Mouse (Mus musculus) intestine, embryonic 14.5 days (tissue): Measurements from ENCODE around the gene Gm45062. TPM values are rescaled to one million over a fixed set of nuclear protein-coding genes. Genes with fewer than 3 reads are reported as not detected.
"Not testable (repeated sequence)": the region's sequence is repeated elsewhere in the genome, so short reads cannot be mapped to it uniquely, and the experiment has no call there.

Source experiments
- ATAC-seq: fragments of 200-750 bp; cut with Nextera tagmentation; replicated peaks from 2 replicates; pipeline ENCODE4 v1.8.0; 2017; ENCODE audit warnings: low read depth, moderate number of reproducible peaks, moderate TSS enrichment, moderate library complexity; ENCODE audit not compliant: low FRiP score, low TSS enrichment
- DNase-seq: peaks from one replicate; pipeline ENCODE4 v3.0.0-alpha.2; 2018; ENCODE audit warnings: low spot score
- H3K27ac ChIP-seq: fragments of 300-500 bp; sonication (generic); 2 replicates; pipeline ENCODE4 v1.5.1; 2014; ENCODE audit warnings: low read depth, mild to moderate bottlenecking, control low read depth
- H3K27me3 ChIP-seq: fragments of 300-500 bp; sonication (generic); replicated peaks from 2 replicates; pipeline ENCODE4 v1.6.1; 2014; ENCODE audit warnings: low read length, control low read depth; ENCODE audit not compliant: control insufficient read depth, insufficient read depth
- H3K36me3 ChIP-seq: fragments of 300-500 bp; sonication (generic); 2 replicates; pipeline ENCODE4 v1.6.1; 2014; ENCODE audit warnings: low read length, control low read depth; ENCODE audit not compliant: control insufficient read depth, insufficient read depth
- H3K4me1 ChIP-seq: fragments of 300-500 bp; sonication (generic); replicated peaks from 2 replicates; pipeline ENCODE4 v1.6.1; 2014; ENCODE audit warnings: low read length, control low read depth, mixed read lengths; ENCODE audit not compliant: control insufficient read depth, insufficient read depth
- H3K4me2 ChIP-seq: fragments of 300-500 bp; sonication (generic); 2 replicates; pipeline ENCODE4 v1.6.1; 2014; ENCODE audit warnings: low read length
- H3K4me3 ChIP-seq: fragments of 300-500 bp; sonication (generic); 2 replicates; pipeline ENCODE4 v1.5.1; 2014; ENCODE audit warnings: low read depth, low read length, control low read depth, mixed read lengths
- H3K9ac ChIP-seq: fragments of 300-500 bp; sonication (generic); 2 replicates; pipeline ENCODE4 v1.6.1; 2014; ENCODE audit warnings: mild to moderate bottlenecking, low read length
- H3K9me3 ChIP-seq: fragments of 300-500 bp; sonication (generic); 2 replicates; pipeline ENCODE4 v1.6.1; 2016; ENCODE audit warnings: low read length, control low read depth; ENCODE audit not compliant: control insufficient read depth
- WGBS: fragments of 180-500 bp; shearing (Covaris S2); extraction: QIAGEN DNeasy Blood & Tissue Kit; methylation state at CpG from one replicate; pipeline ENCODE4 v1.1.7; 2014; 5-methylcytosine and 5-hydroxymethylcytosine counted together
- polyA plus RNA-seq: library from polyadenylated mRNA; unstranded; fragments of >200 nt; fragmentation: Nextera tagmentation; extraction: Ambion mirVana; gene quantifications from 2 replicates; pipeline ENCODE4 v1.2.1, GENCODE M21; 2014

Gene Gm45062
- polyA plus RNA-seq, 1 experiment from 2014 or later = 8.6 TPM

GRCm38 (mm10) chr6:8511447-8511846 lies 252.2 kb downstream of the Gm45062 start:
- Histone ChIP-seq H3K9me3 (no peaks in the 10 kb centered on the region), H3K4me3 (peak overlapping the region; percentile 70), H3K4me1 (0 out of 2 replicates have a peak, but pooled peaks cover 3% of the 10 kb centered on the region), H3K27ac (no peak overlapping the region), H3K4me2 (peak overlapping the region; percentile 61), H3K36me3 (no peaks in the 10 kb centered on the region), H3K9ac (peak overlapping the region; percentile 93), H3K27me3 (no peaks in the 10 kb centered on the region)
- 20% methylated on average over 3 of the region's 3 CpGs for WGBS
- DNase-seq (no peak), ATAC-seq (no peak)

GRCm38 (mm10) chr6:8512416-8512815 lies 253.2 kb downstream of the Gm45062 start:
- H3K9me3 ChIP-seq = no peaks in the 10 kb centered on the region
- ATAC-seq (no peak), DNase-seq (peak; percentile 61)
- H3K4me1 ChIP-seq = 0 out of 2 replicates have a peak, but pooled peaks cover 3% of the 10 kb centered on the region
- H3K27ac ChIP-seq = no peak overlapping the region
- peak overlapping the region; percentile 61 for H3K4me2 ChIP-seq
- WGBS = 30% methylated on average over 8 of the region's 8 CpGs
- H3K27me3 ChIP-seq = no peaks in the 10 kb centered on the region
- peak overlapping the region; percentile 70 for H3K4me3 ChIP-seq
- H3K36me3 ChIP-seq = no peaks in the 10 kb centered on the region
- no peak overlapping the region for H3K9ac ChIP-seq

- Histone ChIP-seq H3K4me1 (no peaks in the 10 kb centered on the region; the same call in 1 of the 2 replicates), H3K4me3 (no peak overlapping the region), H3K4me2 (no peak overlapping the region), H3K27ac (no peak overlapping the region), H3K36me3 (no peaks in the 10 kb centered on the region), H3K9me3 (no peaks in the 10 kb centered on the region), H3K27me3 (no peaks in the 10 kb centered on the region), H3K9ac (no peak overlapping the region)
- no peak for ATAC-seq
- 77% methylated on average over 3 of the region's 3 CpGs for WGBS
- no peak for DNase-seq
Measured at GRCm38 (mm10) chr6:8519687-8520086, 260.4 kb downstream of the Gm45062 start.

- 96% methylated on average over 4 of the region's 4 CpGs for WGBS
- no peak for ATAC-seq
- H3K27me3 ChIP-seq = no peaks in the 10 kb centered on the region
- H3K9ac ChIP-seq = no peak overlapping the region
- no peak overlapping the region for H3K27ac ChIP-seq
- no peaks in the 10 kb centered on the region for H3K9me3 ChIP-seq
- no peaks in the 10 kb centered on the region; the same call in 1 of the 2 replicates for H3K4me1 ChIP-seq
- no peak overlapping the region for H3K4me2 ChIP-seq
- no peak for DNase-seq
- H3K4me3 ChIP-seq = no peak overlapping the region
- no peaks in the 10 kb centered on the region for H3K36me3 ChIP-seq
Measured at GRCm38 (mm10) chr6:8521231-8521630, 262.0 kb downstream of the Gm45062 start.

GRCm38 (mm10) chr6:8524717-8525116 lies 265.5 kb downstream of the Gm45062 start:
- Histone ChIP-seq H3K4me2 (no peak overlapping the region), H3K27ac (no peak overlapping the region), H3K4me1 (no peaks in the 10 kb centered on the region; the same call in 1 of the 2 replicates), H3K9me3 (no peaks in the 10 kb centered on the region), H3K4me3 (no peak overlapping the region), H3K9ac (no peak overlapping the region), H3K27me3 (no peaks in the 10 kb centered on the region), H3K36me3 (no peaks in the 10 kb centered on the region)
- ATAC-seq (no peak), DNase-seq (no peak)
- WGBS = 81% methylated on average over 5 of the region's 5 CpGs

- no peak overlapping the region for H3K9ac ChIP-seq
- no peak for ATAC-seq
- 64% methylated on average over 4 of the region's 4 CpGs for WGBS
Measured at GRCm38 (mm10) chr6:8531104-8531894, 272.0 kb downstream of the Gm45062 start.

GRCm38 (mm10) chr6:8536944-8537343 lies 277.7 kb downstream of the Gm45062 start:
- Histone ChIP-seq H3K9ac (no peak overlapping the region), H3K4me3 (no peak overlapping the region), H3K27me3 (no peaks in the 10 kb centered on the region), H3K36me3 (no peaks in the 10 kb centered on the region), H3K9me3 (no peaks in the 10 kb centered on the region), H3K27ac (no peak overlapping the region), H3K4me2 (no peak overlapping the region), H3K4me1 (no peaks in the 10 kb centered on the region)
- 84% methylated on average over 2 of the region's 2 CpGs for WGBS
- ATAC-seq (no peak), DNase-seq (no peak)

More at GRCm38 (mm10) chr6:8531104-8531894, 272.0 kb downstream of the Gm45062 start:
- no peak overlapping the region for H3K4me2 ChIP-seq
- H3K27me3 ChIP-seq = no peaks in the 10 kb centered on the region
- H3K27ac ChIP-seq = no peak overlapping the region
- H3K9me3 ChIP-seq = no peaks in the 10 kb centered on the region
- no peaks in the 10 kb centered on the region for H3K4me1 ChIP-seq
- H3K36me3 ChIP-seq = no peaks in the 10 kb centered on the region
- H3K4me3 ChIP-seq = no peak overlapping the region
- DNase-seq = no peak

GRCm38 (mm10) chr6:8541531-8541930 lies 282.3 kb downstream of the Gm45062 start:
- H3K27me3 ChIP-seq, H3K4me1 ChIP-seq, H3K4me3 ChIP-seq, DNase-seq, H3K36me3 ChIP-seq, ATAC-seq, H3K9ac ChIP-seq, H3K27ac ChIP-seq, H3K9me3 ChIP-seq, H3K4me2 ChIP-seq: not testable (repeated sequence)
- 82% methylated on average over 2 of the region's 4 CpGs for WGBS

- Histone ChIP-seq H3K9me3 (no peaks in the 10 kb centered on the region), H3K9ac (no peak overlapping the region), H3K27me3 (no peaks in the 10 kb centered on the region), H3K36me3 (peaks cover 3% of the 10 kb centered on the region; the same call in 1 of the 2 replicates), H3K4me1 (no peaks in the 10 kb centered on the region), H3K4me3 (no peak overlapping the region), H3K27ac (no peak overlapping the region), H3K4me2 (no peak overlapping the region)
- no peak for ATAC-seq
- WGBS = 96% methylated on average over 5 of the region's 5 CpGs
- DNase-seq = no peak
Measured at GRCm38 (mm10) chr6:8544822-8545221, 285.6 kb downstream of the Gm45062 start.
